16 mouse cellular contexts compared by ENCODE assay signal in genomic region chr15:36950258-36950657, GRCm38 (mm10).
"Had no signal": no experiment of that assay in that cellular context is flagged by ENCODE, and none has a peak within 500 bp of the region (broad histone marks: within the 10 kb centered on the region; RNA-seq: fewer than 3 reads in every experiment).

No protein-coding gene starts in this region.

- DNase-seq: kidney, adult 2 months; kidney, postnatal 36 days; layer of hippocampus, adult 9-11 months; left cerebral cortex, postnatal 4 days; lung, adult 2 months; midbrain, embryonic 14.5 days; thymus, adult 18-20 months; thymus, postnatal 4 days had no signal

- H3K27me3 ChIP-seq: limb, embryonic 15.5 days had no signal

- H3K36me3 ChIP-seq: limb, embryonic 12.5 days; limb, embryonic 15.5 days; liver, embryonic 12.5 days; liver, embryonic 15.5 days had no signal

- H3K4me2 ChIP-seq: limb, embryonic 12.5 days; limb, embryonic 15.5 days; liver, embryonic 12.5 days; liver, embryonic 15.5 days; midbrain, embryonic 11.5 days had no signal

- H3K9me3 ChIP-seq: limb, embryonic 12.5 days; limb, embryonic 15.5 days; liver, embryonic 12.5 days; liver, embryonic 15.5 days had no signal

- H3K9ac ChIP-seq: limb, embryonic 12.5 days; limb, embryonic 15.5 days; liver, embryonic 12.5 days; liver, embryonic 15.5 days had no signal

- H3K27ac ChIP-seq: kidney, postnatal 0 days; limb, embryonic 12.5 days; limb, embryonic 15.5 days; liver, embryonic 12.5 days; liver, embryonic 15.5 days; macrophage; stomach, postnatal 0 days had no signal

- H3K4me1 ChIP-seq: limb, embryonic 12.5 days; liver, embryonic 12.5 days; liver, embryonic 15.5 days had no signal

- H3K4me3 ChIP-seq: limb, embryonic 12.5 days; limb, embryonic 15.5 days; liver, embryonic 12.5 days; liver, embryonic 15.5 days had no signal
